Mouse (Mus musculus) gonadal fat pad, adult 2 months (tissue): Measurements from ENCODE around the gene Smtnl2. TPM values are rescaled to one million over a fixed set of nuclear protein-coding genes. Genes with fewer than 3 reads are reported as not detected.

Source experiments
- DNase-seq: peaks from one replicate; pipeline ENCODE4 v3.0.0-alpha.2; 2012; ENCODE audit warnings: low read depth
- polyA plus RNA-seq: library from polyadenylated mRNA; depleted of rRNA; stranded (reverse); fragments of >200 nt; gene quantifications from 2 replicates; pipeline ENCODE4 v1.2.3, GENCODE M21; 2012

The Smtnl2 gene
- polyA plus RNA-seq, 1 experiment, result 13.7 TPM

GRCm38 (mm10) chr11:72402017-72402416, 9.5 kb downstream of the Smtnl2 start:
- no peak for DNase-seq

GRCm38 (mm10) chr11:72401068-72401467, 10.4 kb downstream of the Smtnl2 start:
- no peak for DNase-seq

- no peak for DNase-seq
These were observed 13.5 kb downstream of the Smtnl2 start for GRCm38 (mm10) chr11:72397811-72398525.

GRCm38 (mm10) chr11:72397072-72397471, 14.4 kb downstream of the Smtnl2 start:
- DNase-seq, result no peak

- no peak for DNase-seq
These were observed 14.9 kb downstream of the Smtnl2 start for GRCm38 (mm10) chr11:72396621-72397020.

- DNase-seq, result no peak
These were observed 15.9 kb downstream of the Smtnl2 start for GRCm38 (mm10) chr11:72395652-72396051.

GRCm38 (mm10) chr11:72394694-72395093, 16.8 kb downstream of the Smtnl2 start:
- DNase-seq, result no peak

- DNase-seq, result no peak
These were observed 17.8 kb downstream of the Smtnl2 start for GRCm38 (mm10) chr11:72393669-72394068.

GRCm38 (mm10) chr11:72393243-72393642, 18.3 kb downstream of the Smtnl2 start:
- DNase-seq, result no peak

- no peak for DNase-seq
These were observed 20.3 kb downstream of the Smtnl2 start for GRCm38 (mm10) chr11:72391181-72391580.

GRCm38 (mm10) chr11:72389407-72390142, 21.9 kb downstream of the Smtnl2 start:
- DNase-seq, result no peak

GRCm38 (mm10) chr11:72388113-72388529, 23.4 kb downstream of the Smtnl2 start:
- no peak for DNase-seq

- no peak for DNase-seq
These were observed 32.2 kb downstream of the Smtnl2 start for GRCm38 (mm10) chr11:72379351-72379750.

GRCm38 (mm10) chr11:72378222-72378621, 33.3 kb downstream of the Smtnl2 start:
- DNase-seq, result no peak

- DNase-seq, result no peak
These were observed 35.0 kb downstream of the Smtnl2 start for GRCm38 (mm10) chr11:72376562-72376961.

GRCm38 (mm10) chr11:72369904-72370672, 41.4 kb downstream of the Smtnl2 start:
- no peak for DNase-seq

- DNase-seq, result no peak
These were observed 43.4 kb downstream of the Smtnl2 start for GRCm38 (mm10) chr11:72367934-72368674.

- no peak for DNase-seq
These were observed 45.4 kb downstream of the Smtnl2 start for GRCm38 (mm10) chr11:72366126-72366525.

- DNase-seq, result no peak
These were observed 47.0 kb downstream of the Smtnl2 start for GRCm38 (mm10) chr11:72364526-72364925.

GRCm38 (mm10) chr11:72363523-72364240, 47.8 kb downstream of the Smtnl2 start:
- DNase-seq, result no peak

- DNase-seq, result no peak
These were observed 49.2 kb downstream of the Smtnl2 start, which contains the start of gene Tekt1 for GRCm38 (mm10) chr11:72362347-72362741. Gene Tekt1 (minus strand): TSS chr11:72362442.
